Mouse (Mus musculus) hindbrain, embryonic 14.5 days (tissue): ENCODE results near the gene Ttn. TPM values are rescaled to one million over a fixed set of nuclear protein-coding genes. Genes with fewer than 3 reads are reported as not detected.

Experiments used
- ATAC-seq: fragments of 200-750 bp; cut with Nextera tagmentation; 2 replicates; pipeline ENCODE4 v1.8.0; 2017; ENCODE audit warnings: moderate number of reproducible peaks, mild to moderate bottlenecking, moderate TSS enrichment, moderate library complexity; ENCODE audit not compliant: low FRiP score
- DNase-seq: peaks from one replicate; pipeline ENCODE4 v3.0.0-alpha.2; 2015; ENCODE audit warnings: low spot score
- H3K27ac ChIP-seq: fragments of 300-500 bp; sonication (generic); 2 replicates; pipeline ENCODE4 v1.5.1; 2014; ENCODE audit warnings: mild to moderate bottlenecking, moderate library complexity
- H3K27me3 ChIP-seq: fragments of 300-500 bp; sonication (generic); 2 replicates; pipeline ENCODE4 v1.6.1; 2014; ENCODE audit warnings: mild to moderate bottlenecking, low read length, mixed read lengths; ENCODE audit not compliant: control insufficient read depth, insufficient read depth
- H3K36me3 ChIP-seq: fragments of 300-500 bp; sonication (generic); replicated peaks from 2 replicates; pipeline ENCODE4 v1.6.1; 2014; ENCODE audit not compliant: control insufficient read depth, insufficient read depth
- H3K4me1 ChIP-seq: fragments of 300-500 bp; sonication (generic); replicated peaks from 2 replicates; pipeline ENCODE4 v1.6.1; 2014; ENCODE audit warnings: antibody characterized with exemption, low read length, mixed read lengths; ENCODE audit not compliant: control insufficient read depth, insufficient read depth
- H3K4me2 ChIP-seq: fragments of 300-500 bp; sonication (generic); replicated peaks from 2 replicates; pipeline ENCODE4 v1.6.1; 2014; ENCODE audit warnings: mild to moderate bottlenecking, moderate library complexity
- H3K4me3 ChIP-seq: fragments of 300-500 bp; sonication (generic); replicated peaks from 2 replicates; pipeline ENCODE4 v1.5.1; 2014; ENCODE audit warnings: mild to moderate bottlenecking, low read length
- H3K9ac ChIP-seq: fragments of 300-500 bp; sonication (generic); 2 replicates; pipeline ENCODE4 v1.6.1; 2014
- H3K9me3 ChIP-seq: fragments of 300-500 bp; sonication (generic); 2 replicates; pipeline ENCODE4 v1.6.1; 2016; ENCODE audit warnings: low read length; ENCODE audit not compliant: control insufficient read depth
- WGBS: fragments of 180-500 bp; shearing (Covaris S2); extraction: QIAGEN DNeasy Blood & Tissue Kit; methylation state at CpG from one replicate; pipeline ENCODE4 v1.1.7; 2014; 5-methylcytosine and 5-hydroxymethylcytosine counted together
- polyA plus RNA-seq: library from polyadenylated mRNA; unstranded; fragments of >200 nt; fragmentation: Nextera tagmentation; extraction: Ambion mirVana; gene quantifications from 2 replicates; pipeline ENCODE4 v1.2.1, GENCODE M21; 2014

Ttn gene
- polyA plus RNA-seq, 1 experiment from 2014 or later: 0.37 TPM

DNA sequence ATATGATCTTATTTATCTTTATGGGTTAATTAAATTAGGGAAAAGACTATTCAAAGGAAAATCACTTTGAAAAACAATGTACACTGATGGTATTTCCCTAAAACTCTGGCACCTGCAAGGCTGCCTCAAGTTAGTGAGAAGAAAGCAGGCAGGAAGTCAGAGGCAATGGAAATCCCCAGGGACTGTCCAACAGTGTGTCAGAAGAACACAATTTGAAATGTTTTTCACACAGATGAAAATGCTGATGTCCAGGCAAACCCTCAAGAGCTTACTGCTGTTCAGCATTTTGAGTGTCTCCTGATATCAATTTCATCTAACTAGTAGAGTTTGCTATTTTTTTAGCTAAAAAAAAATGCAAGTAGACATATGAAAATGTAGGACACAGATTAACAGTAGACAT, 161.9 kb downstream of the Ttn start:
- H3K4me1 ChIP-seq: no peaks in the 10 kb centered on the region
- DNase-seq: no peak
- H3K9me3 ChIP-seq: no peaks in the 10 kb centered on the region
- no peaks in the 10 kb centered on the region for H3K36me3 ChIP-seq
- H3K9ac ChIP-seq: no peak overlapping the region
- no peak overlapping the region for H3K27ac ChIP-seq
- no peak for ATAC-seq
- no peaks in the 10 kb centered on the region for H3K27me3 ChIP-seq
- H3K4me3 ChIP-seq: no peak overlapping the region
- no peak overlapping the region for H3K4me2 ChIP-seq

DNA sequence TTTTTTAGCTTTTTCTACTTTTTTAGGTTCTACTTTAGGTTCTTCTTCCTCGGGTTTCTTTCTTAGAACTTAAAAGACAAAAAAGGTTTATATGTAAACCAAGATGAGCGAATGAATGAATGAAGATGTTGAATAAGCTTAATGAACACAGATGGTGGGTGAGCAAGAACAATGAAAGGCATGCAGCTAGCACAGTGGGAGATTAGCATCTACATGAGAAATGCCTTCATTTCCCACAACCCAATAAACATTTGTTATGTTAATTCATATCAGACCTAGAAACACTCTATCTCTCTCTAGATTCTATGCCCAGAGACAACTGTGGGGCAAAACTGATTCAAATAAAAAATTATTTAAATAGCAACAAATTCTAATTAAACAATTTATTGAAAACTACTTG, 164.6 kb downstream of the Ttn start:
- no peak overlapping the region for H3K4me3 ChIP-seq
- no peak for ATAC-seq
- H3K27ac ChIP-seq: no peak overlapping the region
- no peaks in the 10 kb centered on the region for H3K4me1 ChIP-seq
- no peaks in the 10 kb centered on the region for H3K36me3 ChIP-seq
- peak; percentile 24 for DNase-seq
- H3K9me3 ChIP-seq: no peaks in the 10 kb centered on the region
- 9% methylated on average over 2 of the region's 2 CpGs for WGBS
- no peaks in the 10 kb centered on the region for H3K27me3 ChIP-seq
- no peak overlapping the region for H3K4me2 ChIP-seq
- no peak overlapping the region for H3K9ac ChIP-seq

DNA sequence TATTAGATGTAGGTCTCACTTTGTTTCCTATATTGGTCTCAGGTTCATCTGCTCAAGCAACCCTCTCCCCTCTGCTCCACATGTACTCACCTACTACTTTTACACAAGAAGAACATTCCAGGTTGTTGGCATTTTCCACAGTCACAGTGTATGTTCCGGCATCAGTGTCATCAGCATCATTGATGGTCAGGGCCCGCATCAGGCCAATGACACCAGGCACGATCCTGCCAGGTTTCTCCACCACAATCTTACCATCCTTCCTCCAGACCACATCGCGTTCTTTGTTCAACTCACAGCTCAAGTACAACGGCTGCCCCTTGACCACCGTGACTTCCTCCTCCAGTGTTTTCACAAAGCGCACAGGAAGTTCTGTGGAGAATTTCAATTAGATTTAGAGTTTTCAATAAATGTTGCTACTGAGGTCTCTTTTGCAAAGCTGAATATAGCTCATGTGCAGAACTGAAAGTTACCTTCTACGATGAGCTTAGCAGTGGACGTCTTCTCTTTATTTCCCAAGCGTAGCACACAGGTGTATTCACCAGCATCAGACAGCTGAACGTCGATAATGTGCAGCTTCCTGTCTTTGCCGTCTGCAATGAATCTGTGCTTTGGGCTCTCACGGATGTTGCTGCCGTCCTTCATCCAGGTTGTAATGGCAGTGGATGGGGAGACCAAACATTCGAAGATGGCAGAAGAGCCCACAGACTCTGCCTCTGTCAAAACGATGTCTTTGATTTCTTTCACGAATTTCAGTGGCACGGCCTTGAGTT, 168.1 kb downstream of the Ttn start:
- Histone ChIP-seq H3K9me3 (no peaks in the 10 kb centered on the region), H3K27me3 (no peaks in the 10 kb centered on the region), H3K4me2 (no peak overlapping the region), H3K4me1 (no peaks in the 10 kb centered on the region), H3K9ac (no peak overlapping the region), H3K4me3 (no peak overlapping the region), H3K36me3 (no peaks in the 10 kb centered on the region), H3K27ac (no peak overlapping the region)
- ATAC-seq (no peak), DNase-seq (no peak)
- 92% methylated on average over 20 of the region's 20 CpGs for WGBS

DNA sequence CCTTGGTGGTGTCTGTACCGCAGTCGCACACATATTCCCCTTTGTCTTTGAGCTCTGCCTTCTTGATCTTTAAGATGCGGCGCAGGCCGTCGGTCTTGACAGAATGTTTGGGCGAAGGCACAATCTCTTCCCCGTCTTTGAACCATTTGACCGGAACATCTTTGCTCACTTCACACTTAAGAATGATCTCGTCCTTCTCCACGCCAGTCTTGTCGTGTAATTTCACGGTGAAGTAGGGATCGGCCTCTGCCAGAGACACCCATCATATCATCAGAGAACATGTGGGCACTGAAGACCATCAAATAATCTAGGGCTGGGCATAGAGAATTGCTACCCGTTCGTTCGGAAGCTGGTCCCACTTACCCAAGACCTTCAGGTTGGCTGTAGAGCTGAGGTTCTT, 171.2 kb downstream of the Ttn start:
- WGBS: 94% methylated on average over 17 of the region's 17 CpGs
- H3K9ac ChIP-seq: no peak overlapping the region
- DNase-seq (no peak), ATAC-seq (no peak)
- H3K4me1 ChIP-seq: no peaks in the 10 kb centered on the region
- H3K27ac ChIP-seq: no peak overlapping the region
- H3K4me2 ChIP-seq: no peak overlapping the region
- no peaks in the 10 kb centered on the region for H3K9me3 ChIP-seq
- no peaks in the 10 kb centered on the region for H3K27me3 ChIP-seq
- H3K36me3 ChIP-seq: no peaks in the 10 kb centered on the region
- no peak overlapping the region for H3K4me3 ChIP-seq

DNA sequence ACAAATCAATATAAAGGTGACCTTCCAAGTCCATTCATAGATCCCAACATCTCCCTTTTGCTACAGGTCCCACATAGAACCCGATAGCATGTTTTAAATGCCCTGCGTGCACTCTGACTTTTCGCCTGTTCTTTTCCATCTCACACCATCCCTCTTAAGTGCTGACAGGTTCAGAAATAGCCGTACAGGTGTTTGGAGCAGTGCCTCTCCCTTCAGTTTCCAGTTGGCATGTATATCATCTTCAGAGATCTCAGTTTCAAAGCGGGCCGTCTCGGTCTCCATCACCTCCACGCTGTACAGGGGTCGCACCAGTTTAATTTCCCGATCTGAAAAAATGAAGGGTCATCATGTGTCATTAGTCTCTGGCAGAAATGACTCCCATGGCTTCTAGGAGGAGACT, 174.0 kb downstream of the Ttn start:
- 95% methylated on average over 10 of the region's 10 CpGs for WGBS
- H3K27ac ChIP-seq: no peak overlapping the region
- no peak overlapping the region for H3K9ac ChIP-seq
- H3K4me1 ChIP-seq: no peaks in the 10 kb centered on the region
- no peaks in the 10 kb centered on the region for H3K9me3 ChIP-seq
- no peaks in the 10 kb centered on the region for H3K27me3 ChIP-seq
- DNase-seq (no peak), ATAC-seq (no peak)
- H3K36me3 ChIP-seq: no peaks in the 10 kb centered on the region
- H3K4me3 ChIP-seq: no peak overlapping the region
- H3K4me2 ChIP-seq: no peak overlapping the region

DNA sequence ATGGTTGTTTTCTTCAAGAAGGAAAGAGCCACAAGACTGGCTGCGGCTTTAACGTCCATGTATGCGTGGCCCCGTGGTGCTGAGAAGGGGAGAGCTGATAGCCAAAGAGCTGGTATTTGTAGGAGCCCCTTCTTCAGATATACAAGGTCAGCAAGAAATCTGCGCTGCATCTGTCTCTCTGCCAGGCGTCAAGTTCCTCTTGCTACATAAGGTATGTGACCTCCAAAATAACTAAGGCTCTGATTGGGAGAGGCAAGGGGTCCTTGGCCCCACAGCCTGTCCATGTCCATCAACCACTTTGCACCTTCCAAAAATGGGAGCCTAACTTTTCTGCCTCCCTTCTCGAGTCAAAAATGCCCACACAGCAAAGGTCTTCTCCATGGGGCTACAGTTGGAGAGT, 175.1 kb downstream of the Ttn start:
- H3K36me3 ChIP-seq: no peaks in the 10 kb centered on the region
- no peak overlapping the region for H3K27ac ChIP-seq
- H3K4me1 ChIP-seq: no peaks in the 10 kb centered on the region
- no peak overlapping the region for H3K9ac ChIP-seq
- WGBS: 89% methylated on average over 7 of the region's 7 CpGs
- no peak overlapping the region for H3K4me2 ChIP-seq
- no peak for ATAC-seq
- H3K9me3 ChIP-seq: no peaks in the 10 kb centered on the region
- H3K4me3 ChIP-seq: no peak overlapping the region
- no peak for DNase-seq
- H3K27me3 ChIP-seq: no peaks in the 10 kb centered on the region

DNA sequence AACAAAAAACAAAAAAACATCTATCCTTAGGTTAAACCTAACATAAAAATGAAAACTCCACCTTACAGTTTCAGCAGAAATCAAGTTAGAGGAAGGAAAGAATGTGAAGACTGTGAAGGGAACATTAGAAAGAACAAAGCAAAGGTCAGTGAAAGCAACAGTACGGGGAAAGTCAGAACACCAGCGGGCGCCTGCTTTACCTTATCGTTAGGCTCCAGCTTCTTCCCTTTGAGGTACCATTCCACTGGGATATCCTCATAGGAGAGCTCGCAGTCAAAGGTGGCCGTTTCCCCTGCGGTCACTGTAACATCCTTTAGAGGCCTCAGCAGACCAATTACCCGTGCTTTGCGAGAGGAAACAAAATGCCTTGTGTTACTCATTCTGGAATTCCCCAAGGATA, 175.5 kb downstream of the Ttn start:
- H3K9ac ChIP-seq: no peak overlapping the region
- no peaks in the 10 kb centered on the region for H3K4me1 ChIP-seq
- no peak overlapping the region for H3K27ac ChIP-seq
- H3K36me3 ChIP-seq: no peaks in the 10 kb centered on the region
- DNase-seq: no peak
- H3K27me3 ChIP-seq: no peaks in the 10 kb centered on the region
- ATAC-seq: no peak
- H3K9me3 ChIP-seq: no peaks in the 10 kb centered on the region
- WGBS: 80% methylated on average over 9 of the region's 9 CpGs
- H3K4me2 ChIP-seq: no peak overlapping the region
- no peak overlapping the region for H3K4me3 ChIP-seq

DNA sequence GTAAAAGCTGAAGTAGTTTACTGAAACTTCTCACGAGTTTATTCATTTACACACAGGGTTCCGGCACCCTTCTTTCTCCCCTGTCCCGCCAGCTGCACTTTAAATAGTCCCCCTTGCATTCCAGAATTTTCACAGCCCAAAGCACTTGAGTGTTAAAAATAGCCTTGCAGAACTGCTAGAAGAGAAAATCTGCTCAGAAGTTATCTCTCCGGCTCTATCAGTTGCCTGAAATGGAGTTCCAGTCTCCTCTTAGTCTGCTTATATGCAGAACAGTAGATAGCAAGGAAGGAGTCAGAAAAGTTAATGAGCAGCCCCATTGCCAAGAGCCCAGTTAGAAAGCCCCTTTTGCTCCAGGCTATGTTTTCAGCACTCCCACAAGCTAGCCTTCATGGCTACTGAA, 176.0 kb downstream of the Ttn start:
- H3K4me2 ChIP-seq: no peak overlapping the region
- H3K36me3 ChIP-seq: no peaks in the 10 kb centered on the region
- no peak for DNase-seq
- ATAC-seq: no peak
- no peaks in the 10 kb centered on the region for H3K27me3 ChIP-seq
- no peak overlapping the region for H3K4me3 ChIP-seq
- H3K4me1 ChIP-seq: no peaks in the 10 kb centered on the region
- H3K9ac ChIP-seq: no peak overlapping the region
- WGBS: 80% methylated on average over 4 of the region's 4 CpGs
- no peak overlapping the region for H3K27ac ChIP-seq
- H3K9me3 ChIP-seq: no peaks in the 10 kb centered on the region

DNA sequence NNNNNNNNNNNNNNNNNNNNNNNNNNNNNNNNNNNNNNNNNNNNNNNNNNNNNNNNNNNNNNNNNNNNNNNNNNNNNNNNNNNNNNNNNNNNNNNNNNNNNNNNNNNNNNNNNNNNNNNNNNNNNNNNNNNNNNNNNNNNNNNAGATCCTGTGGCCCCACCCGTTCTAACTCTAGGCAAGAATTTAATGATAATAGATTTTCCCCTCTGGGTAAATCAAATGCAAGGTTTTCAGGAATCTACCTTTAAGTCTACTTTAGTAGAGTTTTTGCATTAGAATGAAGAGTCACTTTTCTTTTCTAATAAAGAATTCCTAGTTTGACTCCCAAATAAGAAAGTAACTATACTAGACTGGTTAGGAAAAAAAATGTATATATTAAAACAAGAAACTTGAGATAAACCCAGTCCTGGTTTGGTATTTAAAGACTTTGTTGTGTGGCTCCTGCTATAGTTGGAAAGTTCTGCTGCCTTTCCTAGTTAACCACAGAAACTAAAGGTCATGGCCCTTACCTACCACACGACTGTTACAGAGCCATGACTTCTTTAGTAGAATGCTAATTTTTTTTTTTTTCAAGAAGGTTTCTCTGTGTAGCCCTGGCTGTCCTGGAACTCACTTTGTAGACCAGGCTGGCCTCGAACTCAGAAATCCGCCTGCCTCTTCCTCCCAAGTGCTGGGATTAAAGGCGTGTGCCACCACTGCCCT, 177.0 kb downstream of the Ttn start:
- Histone ChIP-seq H3K27me3 (no peaks in the 10 kb centered on the region), H3K27ac (no peak overlapping the region), H3K4me3 (no peak overlapping the region), H3K36me3 (no peaks in the 10 kb centered on the region), H3K4me2 (no peak overlapping the region), H3K4me1 (no peaks in the 10 kb centered on the region), H3K9ac (no peak overlapping the region), H3K9me3 (no peaks in the 10 kb centered on the region)
- no peak for DNase-seq
- 70% methylated on average over 5 of the region's 5 CpGs for WGBS
- no peak for ATAC-seq
